Mouse (Mus musculus): ENCODE measurements at regions not wholly inside any gene's neighbourhood (a gene's known extent, or its start where the extent isn't known, plus 50 kb on each side); places are given as distances from the start of the nearest gene placed in this dataset.

DNA sequence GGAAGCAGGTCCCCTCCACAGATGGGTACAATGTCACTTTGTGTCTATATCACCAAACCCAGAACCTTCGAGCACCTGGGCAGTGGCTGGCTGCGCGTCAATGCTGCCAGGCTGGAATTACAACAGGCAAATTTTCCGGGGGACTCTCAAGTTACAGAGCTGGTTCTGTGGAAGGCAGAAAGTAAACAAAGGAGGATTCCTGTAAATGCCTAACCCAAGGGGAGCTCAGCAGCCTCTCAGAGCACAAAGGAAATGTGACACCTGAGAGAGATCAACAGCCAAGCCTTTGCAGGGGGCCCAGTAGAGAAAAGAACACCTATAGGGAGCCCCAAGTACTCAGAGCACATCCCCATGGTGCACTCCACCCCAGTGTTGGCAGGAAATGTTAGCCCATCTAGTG lies 70.7 kb downstream of the Setd4 start:
- DNase-seq (ENCODE audit: low read depth, low spot score), result no peak
- 8% methylated on average over 4 of the region's 4 CpGs for WGBS

DNA sequence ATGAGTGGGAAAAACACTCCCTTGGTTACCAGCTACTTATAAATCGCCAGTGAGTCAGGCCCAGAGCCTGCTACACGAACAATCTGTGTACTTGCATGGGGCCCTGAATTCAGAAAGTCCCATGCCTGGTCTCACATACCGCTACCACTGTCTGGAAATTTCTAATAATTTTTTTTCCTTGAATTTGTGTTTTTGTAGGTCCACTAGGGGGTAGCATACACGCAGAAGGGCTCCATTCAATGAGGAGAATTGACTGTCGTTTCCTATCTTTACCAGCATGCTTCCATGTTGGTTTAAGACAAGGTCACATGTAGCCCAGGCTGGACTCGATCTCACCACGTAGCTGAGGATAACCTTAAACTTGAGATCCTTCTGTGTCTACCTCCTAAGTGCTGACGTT lies 71.9 kb downstream of the Setd4 start:
- DNase-seq (ENCODE audit: low read depth, low spot score), result no peak
- 73% methylated on average over 8 of the region's 8 CpGs for WGBS

DNA sequence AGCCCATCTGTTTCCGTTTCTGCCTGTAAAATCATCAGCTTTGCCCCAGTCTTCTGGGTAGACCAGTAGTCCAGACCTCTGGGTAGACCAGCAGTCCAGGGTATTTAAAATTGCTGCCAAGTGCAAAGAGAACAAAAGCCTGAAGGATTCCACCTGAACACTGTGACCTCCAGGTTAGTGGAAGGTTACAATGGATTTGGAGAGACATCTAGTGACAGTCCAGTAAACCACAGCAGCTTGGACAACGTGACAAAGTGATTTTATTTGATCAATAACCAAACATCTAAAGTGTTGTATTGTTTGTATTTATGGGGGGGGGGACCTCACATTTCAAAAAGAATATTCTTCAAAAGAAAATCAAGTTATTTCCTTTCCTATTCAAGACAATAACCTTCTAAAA lies 81.4 kb downstream of the Setd4 start:
- DNase-seq (ENCODE audit: low read depth, low spot score), result no peak
- WGBS, result 67% methylated on average over 2 of the region's 2 CpGs

DNA sequence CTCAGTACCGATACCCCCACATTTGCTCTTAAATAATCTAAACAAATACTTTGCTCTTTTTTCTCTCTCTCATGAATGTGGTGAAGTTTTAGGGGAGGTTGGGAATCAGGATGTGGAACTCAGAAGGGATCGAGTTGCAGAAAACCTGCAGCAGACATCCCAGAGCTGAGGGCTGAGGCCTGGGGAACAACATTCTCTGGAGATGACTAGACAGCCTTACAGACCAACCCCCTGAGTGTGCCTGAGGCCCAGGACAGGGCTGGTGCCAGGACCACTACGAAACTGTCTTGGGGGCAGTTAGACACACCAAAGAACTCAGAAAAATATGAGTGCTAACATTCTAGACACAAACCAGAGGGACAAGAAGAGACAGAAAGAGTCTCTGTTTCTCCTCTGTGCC lies 83.4 kb downstream of the Setd4 start:
- no peak for DNase-seq (ENCODE audit: low read depth, low spot score)
- 77% methylated on average over 3 of the region's 3 CpGs for WGBS

DNA sequence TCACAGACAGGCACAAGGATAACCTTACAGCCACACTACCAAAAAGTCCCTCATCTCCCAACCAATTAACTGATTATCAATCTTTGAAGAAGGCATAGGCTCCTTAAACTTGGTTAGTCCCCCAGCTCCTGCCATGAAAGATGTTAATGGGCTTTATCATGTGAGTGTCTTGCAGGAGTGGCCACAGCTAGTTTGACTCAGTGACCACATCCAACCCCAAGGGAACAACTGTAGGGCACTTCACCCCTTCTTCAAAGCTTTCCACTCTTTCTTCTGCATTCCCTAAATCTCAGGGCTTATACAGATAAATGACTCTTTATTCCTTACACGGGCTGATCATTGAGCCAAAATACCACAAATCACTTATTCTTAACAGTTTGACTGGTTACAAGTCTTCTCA lies 85.2 kb downstream of the Setd4 start:
- no peak for DNase-seq (ENCODE audit: low read depth, low spot score)
- 85% methylated on average over 1 of the region's 1 CpGs for WGBS

DNA sequence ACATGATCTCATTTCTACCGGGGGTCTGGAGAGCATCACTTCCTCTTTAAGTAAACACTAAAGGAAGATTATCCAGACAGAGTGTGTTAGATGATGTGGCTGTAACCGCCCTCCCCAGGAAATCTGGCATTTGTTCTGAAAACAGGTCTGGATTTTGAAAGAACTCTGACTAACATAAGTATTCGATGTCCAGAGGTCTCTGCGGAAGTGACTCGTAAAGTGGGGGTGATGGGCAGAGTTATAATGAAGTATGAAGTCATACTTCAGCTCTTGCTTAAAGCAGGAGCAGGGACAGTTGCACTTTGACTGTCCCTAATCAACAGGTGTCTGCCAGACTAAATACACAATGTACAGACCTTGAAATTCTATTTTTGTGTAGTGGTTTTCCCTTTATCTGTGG lies 87.1 kb downstream of the Setd4 start:
- no peak for DNase-seq (ENCODE audit: low read depth, low spot score)
- 49% methylated on average over 5 of the region's 5 CpGs for WGBS

DNA sequence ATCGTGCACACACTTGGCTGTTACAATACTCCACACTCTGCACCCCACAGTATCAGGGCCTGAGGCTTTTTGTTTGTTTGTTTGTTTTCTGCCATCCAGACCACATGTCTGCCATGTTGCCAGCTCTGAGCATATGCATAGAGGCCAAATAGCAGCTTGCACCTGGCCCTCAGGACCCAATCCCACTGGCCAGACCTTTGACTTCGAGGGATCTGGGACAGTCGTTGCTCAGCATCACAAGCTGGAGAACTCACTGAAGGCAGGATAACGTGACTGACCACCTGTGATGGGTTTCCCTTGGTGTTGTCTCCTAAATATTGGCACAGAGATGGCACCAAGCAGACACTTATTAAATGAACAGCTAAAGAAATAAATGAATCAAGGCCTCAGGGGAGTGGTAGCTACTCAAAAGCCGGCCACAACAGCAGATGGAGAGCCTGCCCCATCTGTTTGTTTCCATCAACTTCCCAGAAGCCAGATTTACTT lies 88.4 kb downstream of the Setd4 start:
- DNase-seq (ENCODE audit: low read depth, low spot score), result no peak
- WGBS, result 74% methylated on average over 5 of the region's 5 CpGs

DNA sequence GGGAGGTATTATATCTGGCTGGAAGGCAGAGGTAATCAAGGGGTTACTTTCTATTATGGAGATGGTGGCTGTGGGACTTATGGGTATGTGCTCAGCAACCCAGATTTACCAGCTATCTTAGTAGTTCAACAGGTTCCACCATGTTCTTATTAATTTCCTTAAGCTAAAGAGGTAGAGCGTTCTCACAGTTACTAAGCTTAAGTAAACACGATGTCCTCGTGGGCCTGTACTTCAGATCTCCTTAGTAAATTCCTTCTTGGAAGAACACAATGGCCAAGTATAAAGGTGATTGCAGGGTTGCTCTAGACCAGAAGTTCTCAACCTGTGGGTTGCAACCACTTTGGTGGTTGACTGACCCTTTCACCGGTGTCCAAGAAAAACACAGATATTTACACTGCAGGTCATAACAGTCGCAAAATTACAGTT lies 90.2 kb downstream of the Setd4 start:
- DNase-seq (ENCODE audit: low read depth, low spot score), result no peak
- WGBS, result 61% methylated on average over 5 of the region's 5 CpGs

DNA sequence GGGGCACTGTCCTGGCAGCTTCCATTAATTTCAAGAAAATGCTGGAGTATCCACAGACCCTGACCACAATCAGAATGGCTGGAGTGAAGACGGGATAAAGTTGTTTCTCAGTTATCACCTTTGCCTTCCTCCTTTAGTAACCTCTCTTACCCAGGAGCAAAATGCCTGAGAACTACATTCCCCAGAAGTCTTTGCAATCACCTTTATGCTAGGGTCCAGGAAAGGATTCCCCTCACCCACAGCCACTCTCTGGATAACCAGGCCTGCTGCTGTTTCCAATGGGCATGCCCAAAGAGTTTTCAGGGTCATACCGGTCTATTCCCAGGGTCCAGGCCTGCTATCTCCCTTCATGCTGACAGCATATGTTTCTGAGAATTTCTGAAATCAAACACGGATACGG lies 91.9 kb downstream of the Setd4 start:
- no peak for DNase-seq (ENCODE audit: low read depth, low spot score)
- WGBS, result 87% methylated on average over 4 of the region's 4 CpGs

DNA sequence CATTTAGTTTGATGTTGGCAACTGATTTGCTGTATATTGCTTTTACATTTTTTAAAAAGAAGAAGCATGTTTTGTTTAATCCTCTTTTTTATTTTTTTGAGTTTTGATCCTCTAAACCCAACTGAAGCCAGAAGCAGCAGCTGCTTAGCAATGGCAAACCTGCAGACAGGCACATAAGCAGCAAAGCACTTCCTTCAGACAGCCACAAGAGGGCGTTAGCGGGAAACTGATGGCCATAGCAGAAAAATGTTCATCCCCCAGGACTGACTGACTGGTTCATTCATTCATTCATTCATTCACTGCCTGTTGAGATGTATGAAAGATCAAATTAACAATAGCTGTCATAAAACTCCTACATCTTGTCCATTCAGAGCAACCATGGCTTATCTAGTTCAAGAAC lies 92.3 kb downstream of the Setd4 start:
- 4% methylated on average over 2 of the region's 2 CpGs for WGBS
- no peak for DNase-seq (ENCODE audit: low read depth, low spot score)

DNA sequence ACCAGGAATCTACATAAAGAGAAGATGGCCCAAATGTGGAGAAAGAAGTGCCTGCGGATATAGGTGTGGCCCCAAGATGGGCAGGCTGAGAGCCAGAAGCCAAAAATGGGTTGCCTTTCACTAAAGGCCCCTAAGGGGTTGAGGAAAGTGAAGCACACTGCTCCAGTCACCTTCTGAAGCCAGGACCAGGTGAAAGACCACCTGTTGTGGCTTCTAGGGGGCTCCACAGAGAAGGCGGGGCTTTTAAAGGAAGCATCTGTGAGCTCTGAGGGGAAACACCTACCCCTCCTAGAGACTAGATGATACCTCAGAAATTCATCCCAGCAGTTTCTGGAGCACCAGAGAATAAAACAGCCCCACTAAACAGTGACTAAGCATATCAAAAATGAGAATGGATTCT lies 105.1 kb downstream of the Setd4 start:
- no peak for DNase-seq (ENCODE audit: low read depth, low spot score)

DNA sequence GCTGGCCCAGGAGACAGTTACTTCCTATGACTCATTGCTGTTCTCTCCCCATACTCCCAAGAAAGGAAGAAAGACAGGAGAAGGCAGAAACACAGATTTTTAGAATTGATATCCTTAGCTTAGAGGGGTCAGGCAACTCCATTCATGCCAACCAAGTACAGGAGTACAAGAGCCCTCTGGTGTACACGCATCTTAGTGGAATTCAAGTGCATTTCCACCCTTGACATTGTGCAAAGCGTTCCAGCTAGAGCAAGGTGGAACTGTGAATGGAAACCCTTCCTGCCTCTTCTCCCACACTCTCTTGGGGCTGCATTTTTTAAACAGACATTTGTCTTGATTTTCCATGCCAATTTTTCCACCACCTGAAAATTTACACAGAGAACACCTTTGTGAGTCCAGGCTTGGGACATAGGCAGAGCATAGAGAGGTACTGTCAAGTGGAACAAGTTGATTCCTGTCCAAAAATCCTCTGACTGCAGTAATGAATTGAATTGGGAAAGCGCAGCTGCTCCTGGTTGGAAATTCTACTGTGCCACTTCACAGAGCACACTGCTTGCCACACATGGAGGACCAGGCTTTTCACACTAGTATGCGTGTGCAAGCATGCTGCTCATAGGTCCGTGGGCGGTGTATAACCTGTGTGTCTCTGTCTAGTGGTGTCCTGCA lies 110.4 kb downstream of the Setd4 start:
- WGBS, result 80% methylated on average over 6 of the region's 6 CpGs
- DNase-seq (ENCODE audit: low read depth, low spot score), result no peak

More for the DNA sequence above, 105.1 kb downstream of the Setd4 start:
- WGBS, result 80% methylated on average over 2 of the region's 2 CpGs

DNA sequence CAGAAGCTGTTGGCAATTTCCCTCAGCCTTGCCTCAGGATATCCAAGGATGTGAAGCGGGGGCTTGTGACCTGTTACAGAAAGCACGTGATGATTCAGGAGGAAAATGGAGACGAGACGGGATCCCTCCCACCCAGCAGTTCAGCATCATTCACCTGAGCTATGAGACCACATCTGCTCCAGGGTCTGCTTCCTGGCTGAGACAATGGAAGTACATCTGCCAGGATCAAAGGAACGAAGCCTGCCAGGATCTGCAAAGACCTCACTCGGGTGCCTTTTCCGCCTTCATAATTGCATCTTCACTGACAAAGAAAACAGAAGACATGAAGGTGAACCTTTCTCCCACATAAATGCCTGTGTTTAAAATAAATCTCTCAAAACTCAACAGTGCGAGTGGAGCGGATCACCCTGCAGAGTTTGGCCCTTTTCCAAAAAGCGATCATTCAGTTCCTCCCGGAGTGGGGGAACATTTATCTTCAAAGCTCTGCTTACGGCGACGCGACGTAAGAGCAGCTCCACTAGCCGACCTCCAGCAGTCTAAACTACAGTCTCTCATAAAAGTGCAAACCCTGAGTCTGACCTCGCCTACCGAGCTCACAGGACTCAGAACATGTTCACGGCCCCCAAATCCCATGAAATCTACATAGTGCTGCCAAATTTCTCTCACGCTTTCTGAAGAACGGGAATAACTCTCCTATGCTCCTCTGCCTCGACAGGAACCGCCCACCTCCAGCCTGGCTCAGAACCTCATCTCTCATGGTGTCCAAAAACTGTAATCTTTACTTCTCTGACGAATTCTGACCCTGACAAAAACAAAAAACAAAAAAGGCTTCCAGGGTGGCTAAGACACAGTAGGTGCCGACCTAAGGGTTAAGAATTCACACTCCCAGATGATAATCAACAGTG lies 117.0 kb downstream of the Setd4 start:
- DNase-seq (ENCODE audit: low read depth, low spot score), result no peak
- 47% methylated on average over 26 of the region's 26 CpGs for WGBS

DNA sequence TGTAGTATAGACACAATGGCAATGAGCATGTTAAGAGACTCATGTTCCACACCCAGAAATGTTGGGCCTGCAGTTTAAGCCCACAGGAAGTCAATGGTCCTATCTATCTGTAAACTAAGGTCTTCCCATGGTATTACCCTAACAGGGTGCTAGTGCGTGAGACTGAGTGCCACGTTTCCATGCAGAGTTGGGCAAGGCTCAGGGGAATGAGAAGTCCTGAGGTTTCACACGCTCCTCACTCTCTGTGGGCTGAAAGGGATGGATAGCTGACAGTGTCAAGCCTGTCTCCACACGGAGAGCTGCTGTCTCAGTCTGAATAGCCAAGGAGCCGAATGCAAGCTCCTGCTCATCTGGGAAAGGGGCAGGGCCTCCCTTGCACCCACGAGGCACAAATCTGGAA lies 133.9 kb downstream of the Setd4 start:
- DNase-seq (ENCODE audit: low read depth, low spot score), result no peak
- 85% methylated on average over 6 of the region's 6 CpGs for WGBS

DNA sequence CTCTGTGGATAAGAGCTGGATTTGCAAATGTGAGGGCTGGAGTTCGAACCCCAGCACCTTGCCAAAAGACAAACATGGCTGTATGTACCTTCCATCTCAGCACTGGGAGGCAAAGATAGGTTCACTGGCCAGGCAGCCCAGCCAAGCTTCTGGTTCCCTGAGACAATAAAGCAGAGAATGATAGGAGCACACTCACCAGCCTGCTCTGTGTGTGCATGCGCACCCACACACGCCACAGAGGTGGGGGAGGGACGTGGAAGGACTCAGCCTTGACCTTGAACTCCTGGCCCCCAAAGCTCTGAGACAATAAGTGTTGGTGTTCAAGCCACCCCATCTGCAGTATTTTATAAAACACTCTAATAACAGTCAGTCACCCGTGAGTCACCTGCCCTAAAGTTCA lies 138.1 kb downstream of the Setd4 start:
- DNase-seq (ENCODE audit: low read depth, low spot score), result no peak
- 80% methylated on average over 5 of the region's 5 CpGs for WGBS

DNA sequence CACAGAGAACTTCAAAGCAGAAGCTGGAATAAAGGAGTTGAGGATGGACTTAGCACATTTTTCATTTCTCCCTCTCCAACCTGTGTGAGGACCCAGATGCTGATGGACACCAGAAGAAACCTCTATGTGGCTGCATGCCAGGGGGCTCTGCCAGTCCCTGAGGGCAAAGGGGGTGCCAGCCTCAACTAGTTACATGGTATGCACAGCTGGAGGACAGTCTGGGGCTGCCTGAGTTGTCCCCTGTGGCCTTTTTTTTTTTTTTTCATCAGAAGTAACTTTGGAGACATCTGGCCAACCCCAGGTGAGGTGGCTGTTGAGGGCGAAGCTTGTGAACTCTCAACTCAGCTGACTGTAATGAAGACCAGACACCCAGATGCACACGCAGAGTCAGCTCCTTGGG lies 139.0 kb downstream of the Setd4 start:
- no peak for DNase-seq (ENCODE audit: low read depth, low spot score)
- 76% methylated on average over 2 of the region's 2 CpGs for WGBS

DNA sequence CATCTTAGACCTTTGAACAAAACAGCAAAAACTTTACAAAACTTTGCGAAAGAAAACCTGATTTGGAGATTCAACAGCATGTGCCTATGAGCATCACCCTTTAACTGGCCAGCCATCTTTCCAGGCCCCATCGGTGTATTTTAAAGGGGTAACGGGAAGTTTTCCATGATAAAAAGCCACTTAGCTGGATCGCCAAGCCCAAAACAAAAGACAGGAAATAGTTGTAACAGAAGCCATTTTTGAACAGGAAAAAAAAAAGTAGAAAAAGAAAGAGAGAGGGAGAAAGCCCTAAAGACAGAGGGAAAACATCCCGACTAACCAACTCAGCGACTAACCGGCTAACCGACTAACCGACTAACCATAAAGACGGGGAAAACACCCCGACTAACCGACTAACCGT lies 140.5 kb downstream of the Setd4 start:
- DNase-seq (ENCODE audit: low read depth, low spot score), result no peak
- 88% methylated on average over 13 of the region's 13 CpGs for WGBS

DNA sequence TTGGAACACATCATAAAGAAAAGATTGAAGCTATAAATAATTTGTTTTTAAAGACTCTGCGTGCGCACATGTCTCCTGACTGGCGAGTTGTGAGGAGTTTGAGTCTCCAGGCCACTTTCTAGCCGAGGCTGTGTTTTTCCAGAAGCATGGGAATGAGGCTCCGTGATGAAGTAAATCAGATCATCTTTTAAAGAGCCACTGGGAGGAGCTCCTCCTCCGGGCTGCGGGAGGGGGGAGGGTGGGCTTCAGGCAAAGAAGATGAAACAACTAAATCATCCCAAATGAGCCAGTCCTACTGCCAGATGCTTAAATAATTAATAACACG lies 141.6 kb downstream of the Setd4 start:
- no peak for DNase-seq (ENCODE audit: low read depth, low spot score)
- WGBS, result 37% methylated on average over 8 of the region's 8 CpGs

DNA sequence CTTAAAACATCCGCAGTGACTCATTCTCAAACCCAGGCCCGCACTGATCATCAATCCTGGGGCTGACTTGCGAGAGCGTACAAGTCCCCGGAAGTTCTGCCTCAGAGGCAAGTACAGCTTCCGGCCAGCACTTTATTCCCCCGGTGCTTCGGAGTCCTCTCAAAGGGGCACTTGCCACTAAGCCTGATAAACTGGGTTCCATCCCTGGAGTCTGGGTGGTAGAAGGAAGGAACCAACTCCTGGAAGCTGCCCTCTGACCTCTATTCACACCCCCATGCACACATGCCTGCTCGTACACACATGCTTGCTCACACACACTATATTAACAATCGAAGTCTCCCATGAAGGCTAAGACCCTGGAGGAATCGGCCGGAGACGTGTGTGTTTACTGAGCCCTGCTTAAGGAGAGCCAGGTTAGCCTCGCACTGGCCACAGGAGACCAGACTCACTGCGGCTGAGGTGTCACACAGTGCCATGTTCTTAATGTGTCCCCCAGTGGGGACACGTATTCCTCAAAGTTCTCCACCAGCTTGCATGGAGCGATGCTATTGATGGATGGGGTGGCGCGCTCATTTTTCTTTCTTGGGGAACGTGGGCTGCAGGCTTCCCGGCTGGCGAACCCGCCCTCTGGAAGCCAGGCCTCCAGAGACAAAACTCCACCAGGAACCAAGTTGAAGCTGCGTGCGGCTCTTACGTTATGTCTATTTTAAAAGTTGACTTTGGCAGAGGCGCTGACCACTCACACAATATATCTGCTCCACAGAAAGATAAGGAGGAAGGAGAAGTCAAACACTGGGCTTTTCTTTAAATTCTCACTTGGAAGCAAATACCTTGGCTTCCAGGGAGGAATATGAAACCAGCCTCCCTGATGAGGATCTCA lies 142.2 kb downstream of the Setd4 start:
- WGBS, result 58% methylated on average over 27 of the region's 27 CpGs

DNA sequence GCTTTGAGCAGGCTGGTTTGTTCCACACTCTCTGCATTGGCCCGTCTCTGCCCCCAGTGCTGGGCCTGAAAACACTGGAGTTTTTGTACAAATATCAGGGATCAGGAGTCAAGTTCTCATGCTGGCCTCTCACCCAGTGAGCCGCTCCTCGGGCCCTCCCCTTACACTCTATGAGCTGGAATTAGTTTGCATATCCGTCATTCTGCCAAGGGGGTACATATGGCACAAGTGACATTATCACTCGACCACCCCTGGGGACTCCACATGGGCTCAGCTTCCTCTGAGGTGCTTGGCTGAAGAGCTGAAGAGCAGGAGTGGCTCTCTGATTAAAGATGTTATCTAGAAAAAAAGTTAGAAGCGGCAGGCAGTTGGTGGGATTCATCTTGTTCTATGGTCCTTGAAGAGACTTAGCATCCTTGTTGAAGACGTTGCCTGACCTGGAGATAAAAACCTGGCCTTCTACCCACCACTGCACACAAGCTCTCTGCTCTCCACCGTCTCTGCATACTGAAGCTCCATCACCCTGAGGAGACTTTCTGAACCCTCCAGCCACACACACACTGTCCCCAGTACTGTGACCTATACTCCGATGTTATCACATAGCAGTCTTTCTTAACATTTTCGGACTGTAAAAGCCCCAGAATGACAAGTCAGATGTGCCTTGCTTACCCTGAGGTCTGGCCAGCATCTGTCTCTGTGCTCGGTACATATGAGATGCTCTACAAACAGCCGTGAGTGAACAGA lies 144.2 kb downstream of the Setd4 start:
- DNase-seq (ENCODE audit: low read depth, low spot score), result no peak
- 68% methylated on average over 12 of the region's 12 CpGs for WGBS

More for the DNA sequence above, 142.2 kb downstream of the Setd4 start:
- DNase-seq (ENCODE audit: low read depth, low spot score), result no peak
